Mouse (Mus musculus) olfactory bulb, adult 2 months (tissue): ENCODE data around the gene Olfr430.

ENCODE experiments used
- CTCF ChIP-seq: fragments of 200-500 bp; IDR thresholded peaks from 2 replicates; pipeline ENCODE4 v1.5.1; 2012; ENCODE audit warnings: low read depth, mild to moderate bottlenecking, low read length, moderate library complexity; ENCODE audit not compliant: insufficient read depth
- POLR2A ChIP-seq: fragments of 200-500 bp; IDR thresholded peaks from 2 replicates; pipeline ENCODE4 v1.6.1; 2012; ENCODE audit warnings: mild to moderate bottlenecking, low read depth, low read length, moderate library complexity; ENCODE audit not compliant: insufficient read depth

DNA sequence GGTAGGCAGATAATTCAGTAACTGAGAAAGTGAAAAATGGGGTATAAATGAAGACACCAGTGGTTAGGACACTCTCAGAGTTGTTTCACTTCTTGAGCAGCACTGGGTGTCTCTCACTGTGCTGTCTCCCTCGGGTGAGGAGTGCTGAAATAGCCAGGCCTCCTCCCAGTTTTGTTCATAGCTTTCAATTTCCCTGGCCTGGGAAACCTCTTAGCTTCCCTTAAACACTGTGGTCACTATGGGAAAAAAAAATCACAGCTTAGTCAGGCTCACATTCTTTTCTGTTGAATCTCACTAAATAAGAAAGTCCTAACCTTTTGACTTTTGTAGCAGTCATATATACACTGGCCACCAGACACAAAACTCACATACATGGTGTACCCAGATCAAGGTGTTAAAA is 34.7 kb upstream of the Olfr430 start, which contains the start of gene Ifi205:
- TF ChIP-seq POLR2A (no peak), CTCF (no peak)
